Mouse (Mus musculus) olfactory bulb, adult 2 months (tissue): ENCODE data around the gene Ephb2.

Source experiments
- CTCF ChIP-seq: fragments of 200-500 bp; IDR thresholded peaks from 2 replicates; pipeline ENCODE4 v1.5.1; 2012; ENCODE audit warnings: low read depth, mild to moderate bottlenecking, low read length, moderate library complexity; ENCODE audit not compliant: insufficient read depth
- POLR2A ChIP-seq: fragments of 200-500 bp; IDR thresholded peaks from 2 replicates; pipeline ENCODE4 v1.6.1; 2012; ENCODE audit warnings: mild to moderate bottlenecking, low read depth, low read length, moderate library complexity; ENCODE audit not compliant: insufficient read depth

- TF ChIP-seq CTCF (no peak), POLR2A (no peak)
Measured at GRCm38 (mm10) chr4:136718193-136718986, 117.4 kb downstream of the Ephb2 start.
